Mouse (Mus musculus) skeletal muscle tissue, adult 2 months (tissue): ENCODE data around the gene Olfr461.
"Not testable (repeated sequence)": the region's sequence is repeated elsewhere in the genome, so short reads cannot be mapped to it uniquely, and the experiment has no call there.

ENCODE experiments used
- DNase-seq: peaks from one replicate; pipeline ENCODE4 v3.0.0-alpha.2; 2012; ENCODE audit warnings: low read depth, low spot score

Olfr461 gene

GRCm38 (mm10) chr6:40554950-40555349 lies at the start of gene Olfr461:
Gene Olfr461 (minus strand): TSS chr6:40555050.
- no peak for DNase-seq

- DNase-seq: not testable (repeated sequence)
Observed at GRCm38 (mm10) chr6:40598546-40598945, 43.7 kb upstream of the Olfr461 start.

GRCm38 (mm10) chr6:40594804-40595550 lies 40.1 kb upstream of the Olfr461 start:
- DNase-seq: no peak

- no peak for DNase-seq
Observed at GRCm38 (mm10) chr6:40588346-40588745, 33.5 kb upstream of the Olfr461 start.

GRCm38 (mm10) chr6:40585645-40586044 lies 30.8 kb upstream of the Olfr461 start, which contains the start of gene Clec5a:
Gene Clec5a (minus strand): TSS chr6:40585821.
- no peak for DNase-seq

GRCm38 (mm10) chr6:40584336-40584735 lies 29.5 kb upstream of the Olfr461 start:
- no peak for DNase-seq

- peak; percentile 15 for DNase-seq
Observed at GRCm38 (mm10) chr6:40576305-40576704, 21.5 kb upstream of the Olfr461 start.

- DNase-seq: peak; percentile 18
Observed at GRCm38 (mm10) chr6:40573618-40574017, 18.8 kb upstream of the Olfr461 start.

- DNase-seq: no peak
Observed at GRCm38 (mm10) chr6:40569187-40569586, 14.3 kb upstream of the Olfr461 start, which contains the start of gene Olfr460. Gene Olfr460 (plus strand): TSS chr6:40569487.

GRCm38 (mm10) chr6:40544690-40545089 lies 10.2 kb downstream of the Olfr461 start:
- DNase-seq: no peak

- no peak for DNase-seq
Observed at GRCm38 (mm10) chr6:40519408-40519807, 35.4 kb downstream of the Olfr461 start, which contains the start of gene Prss37. Gene Prss37 (minus strand): TSS chr6:40519508.

GRCm38 (mm10) chr6:40493229-40493628 lies 61.6 kb downstream of the Olfr461 start, which contains the start of gene Tas2r108:
Gene Tas2r108 (plus strand): TSS chr6:40493529.
- no peak for DNase-seq
